Mouse (Mus musculus) kidney, embryonic 15.5 days (tissue): ENCODE results near the gene Olfr1351. TPM values are rescaled to one million over a fixed set of nuclear protein-coding genes. Genes with fewer than 3 reads are reported as not detected.
"Not testable (repeated sequence)": the region's sequence is repeated elsewhere in the genome, so short reads cannot be mapped to it uniquely, and the experiment has no call there.

Source experiments
- ATAC-seq: fragments of 200-750 bp; cut with Nextera tagmentation; replicated peaks from 2 replicates; pipeline ENCODE4 v1.8.0; 2017; ENCODE audit warnings: moderate TSS enrichment; ENCODE audit not compliant: low FRiP score
- H3K27ac ChIP-seq: fragments of 300-500 bp; sonication (generic); 2 replicates; pipeline ENCODE4 v1.5.1; 2015; ENCODE audit warnings: mild to moderate bottlenecking, inconsistent platforms
- H3K27me3 ChIP-seq: fragments of 300-500 bp; sonication (generic); 2 replicates; pipeline ENCODE4 v1.6.1; 2015; ENCODE audit warnings: inconsistent platforms
- H3K36me3 ChIP-seq: fragments of 300-500 bp; sonication (generic); 2 replicates; pipeline ENCODE4 v1.6.1; 2015; ENCODE audit warnings: inconsistent platforms
- H3K4me1 ChIP-seq: fragments of 300-500 bp; sonication (generic); 2 replicates; pipeline ENCODE4 v1.6.1; 2015; ENCODE audit warnings: inconsistent platforms
- H3K4me2 ChIP-seq: fragments of 300-500 bp; sonication (generic); 2 replicates; pipeline ENCODE4 v1.6.1; 2015; ENCODE audit warnings: moderate library complexity, mild to moderate bottlenecking, inconsistent platforms
- H3K4me3 ChIP-seq: fragments of 300-500 bp; sonication (generic); replicated peaks from 2 replicates; pipeline ENCODE4 v1.5.1; 2015; ENCODE audit warnings: mild to moderate bottlenecking, inconsistent platforms
- H3K9ac ChIP-seq: fragments of 300-500 bp; sonication (generic); 2 replicates; pipeline ENCODE4 v1.6.1; 2015; ENCODE audit warnings: mild to moderate bottlenecking, inconsistent platforms
- H3K9me3 ChIP-seq: fragments of 300-500 bp; sonication (generic); replicated peaks from 2 replicates; pipeline ENCODE4 v1.6.1; 2016; ENCODE audit warnings: inconsistent platforms
- WGBS: fragments of 180-500 bp; shearing (Covaris S2); methylation state at CpG from one replicate; pipeline ENCODE4 v1.1.7; 2015; ENCODE audit warnings: mixed read lengths; 5-methylcytosine and 5-hydroxymethylcytosine counted together
- polyA plus RNA-seq: library from polyadenylated mRNA; unstranded; fragments of >200 nt; fragmentation: Nextera tagmentation; extraction: Ambion mirVana; gene quantifications from 2 replicates; pipeline ENCODE4 v1.2.1, GENCODE M21; 2015

Olfr1351 gene
- not detected in 2 replicates for polyA plus RNA-seq

- WGBS: 72% methylated on average over 1 of the region's 1 CpGs
- Histone ChIP-seq H3K27ac (no peak within 1 kb of the TSS), H3K4me2 (no peak within 1 kb of the TSS), H3K4me3 (no peak within 1 kb of the TSS), H3K9me3 (no peaks in the 10 kb centered on the region), H3K27me3 (no peaks in the 10 kb centered on the region), H3K36me3 (no peaks in the 10 kb centered on the region), H3K9ac (no peak within 1 kb of the TSS), H3K4me1 (no peaks in the 10 kb centered on the region)
- no peak for ATAC-seq
Observed at GRCm38 (mm10) chr10:79012172-79012571, at the start of gene Olfr1351. TSS of gene Olfr1351 (plus strand) at chr10:79012472.

- not testable (repeated sequence) for H3K4me3 ChIP-seq, H3K4me1 ChIP-seq, H3K27ac ChIP-seq, H3K9me3 ChIP-seq, H3K36me3 ChIP-seq, H3K4me2 ChIP-seq, H3K9ac ChIP-seq, ATAC-seq, H3K27me3 ChIP-seq
Observed at GRCm38 (mm10) chr10:78963009-78963408, 49.3 kb upstream of the Olfr1351 start, which contains the start of gene Olfr1353. TSS of gene Olfr1353 (plus strand) at chr10:78963309.

- Histone ChIP-seq H3K4me2 (no peak within 1 kb of the TSS), H3K27me3 (no peaks in the 10 kb centered on the region), H3K4me3 (no peak within 1 kb of the TSS), H3K9ac (no peak within 1 kb of the TSS), H3K27ac (no peak within 1 kb of the TSS), H3K9me3 (no peaks in the 10 kb centered on the region), H3K36me3 (no peaks in the 10 kb centered on the region), H3K4me1 (no peaks in the 10 kb centered on the region)
- no peak for ATAC-seq
Observed at GRCm38 (mm10) chr10:78980750-78981149, 31.5 kb upstream of the Olfr1351 start, which contains the start of gene Olfr1352. TSS of gene Olfr1352 (plus strand) at chr10:78981050.

- no peak within 1 kb of the TSS for H3K9ac ChIP-seq
- no peak within 1 kb of the TSS for H3K4me3 ChIP-seq
- no peak within 1 kb of the TSS for H3K4me2 ChIP-seq
- H3K27me3 ChIP-seq: no peaks in the 10 kb centered on the region
- no peak for ATAC-seq
- no peak within 1 kb of the TSS for H3K27ac ChIP-seq
- no peaks in the 10 kb centered on the region for H3K4me1 ChIP-seq
- no peaks in the 10 kb centered on the region for H3K36me3 ChIP-seq
- 0 out of 2 replicates have a peak, but pooled peaks cover 2% of the 10 kb centered on the region for H3K9me3 ChIP-seq
Observed at GRCm38 (mm10) chr10:79028441-79028840, 16.2 kb downstream of the Olfr1351 start, which contains the start of gene Olfr57. TSS of gene Olfr57 (plus strand) at chr10:79028741.

GRCm38 (mm10) chr10:79042457-79042856 is 30.2 kb downstream of the Olfr1351 start:
- not testable (repeated sequence) for H3K27me3 ChIP-seq, ATAC-seq, H3K36me3 ChIP-seq, H3K4me3 ChIP-seq, H3K27ac ChIP-seq, H3K9ac ChIP-seq, H3K4me2 ChIP-seq, H3K4me1 ChIP-seq
- H3K9me3 ChIP-seq: peaks cover 11% of the 10 kb centered on the region; the same call in 1 of the 2 replicates
- WGBS: 92% methylated on average over 2 of the region's 2 CpGs

- not testable (repeated sequence) for H3K4me3 ChIP-seq, ATAC-seq, H3K27ac ChIP-seq, H3K9me3 ChIP-seq, H3K4me1 ChIP-seq, H3K9ac ChIP-seq, H3K27me3 ChIP-seq, H3K4me2 ChIP-seq
- peaks cover 32% of the 10 kb centered on the region for H3K36me3 ChIP-seq
- WGBS: 80% methylated on average over 3 of the region's 3 CpGs
Observed at GRCm38 (mm10) chr10:79057370-79057769, 45.1 kb downstream of the Olfr1351 start.

Other genes starting within 250 kb of the Olfr1351 start
- gene Slc1a6, start 232.0 kb upstream of the Olfr1351 start, polyA plus RNA-seq: 0.49 and 0.81 TPM in 2 replicates
- not detected in 2 replicates for gene Olfr1356, start 160.3 kb upstream of the Olfr1351 start, polyA plus RNA-seq
- not detected in 2 replicates for gene Olfr1355, start 136.9 kb upstream of the Olfr1351 start, polyA plus RNA-seq
- gene Olfr1354, start 99.3 kb upstream of the Olfr1351 start, polyA plus RNA-seq: not detected in 2 replicates
- gene Olfr8, start 61.8 kb upstream of the Olfr1351 start, polyA plus RNA-seq: not detected in 2 replicates
- gene Olfr1353, start 49.2 kb upstream of the Olfr1351 start, polyA plus RNA-seq: not detected in 2 replicates
- gene Olfr1352, start 31.4 kb upstream of the Olfr1351 start, polyA plus RNA-seq: not detected in 2 replicates
- gene Olfr57, start 16.3 kb downstream of the Olfr1351 start, polyA plus RNA-seq: 0.17 TPM in 1 of 2 replicates, not detected in the other
- 27.7 and 27.9 TPM in 2 replicates for gene 2610008E11Rik, start 85.1 kb downstream of the Olfr1351 start, polyA plus RNA-seq
- not detected in 2 replicates for gene Vmn2r80, start 136.3 kb downstream of the Olfr1351 start, polyA plus RNA-seq
- gene Vmn2r81, start 235.2 kb downstream of the Olfr1351 start, polyA plus RNA-seq: not detected in 2 replicates